Mouse (Mus musculus) megakaryocyte-erythroid progenitor cell, adult 5-6 weeks (primary cell): Measurements from ENCODE around the gene Olfr263. TPM values are rescaled to one million over a fixed set of nuclear protein-coding genes. Genes with fewer than 3 reads are reported as not detected.
"Not testable (repeated sequence)": the region's sequence is repeated elsewhere in the genome, so short reads cannot be mapped to it uniquely, and the experiment has no call there.

Experiments
- ATAC-seq: replicated peaks from 2 replicates; pipeline ENCODE4 v1.8.0; 2016; ENCODE audit warnings: mild to moderate bottlenecking, inconsistent platforms; ENCODE audit not compliant: severe bottlenecking, poor library complexity, low FRiP score, low TSS enrichment
- total RNA-seq, 2 experiments: library from RNA; stranded (forward) in 1 of 2; stranded (reverse) in 1 of 2; fragments of 200-1000, 215-1000 nt in 1 of 2; fragments of >200 nt in 1 of 2; fragmentation: Nextera tagmentation in 1 of 2; gene quantifications; 2 replicates each; pipeline ENCODE4 v1.2.3; 2014 to 2017

Olfr263 gene
- not detected in 2 replicates for total RNA-seq (2014; fragmentation: Nextera tagmentation)
- total RNA-seq (2017) = not detected in 2 replicates

DNA sequence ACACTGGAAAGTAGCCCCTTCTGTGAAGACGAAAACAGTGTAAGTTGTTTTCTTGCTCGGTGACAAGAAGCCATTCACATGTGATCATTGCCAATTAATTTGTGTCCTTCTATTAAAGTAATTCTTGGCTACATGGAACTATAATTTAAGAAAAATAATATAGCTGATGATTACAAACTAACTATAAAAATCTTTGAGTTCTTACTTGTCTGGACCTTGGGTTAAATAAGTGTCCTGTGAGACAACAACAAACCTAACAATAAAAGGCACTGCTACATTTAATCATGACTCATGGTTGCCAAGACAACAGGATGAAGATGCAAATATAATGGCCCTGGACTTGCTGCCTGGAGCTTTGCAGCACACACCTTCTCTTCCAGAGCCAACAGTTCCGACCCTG, at the start of gene Olfr263:
Olfr263 (plus strand) TSS at position 301 of the 400 bp plus-strand sequence.
- ATAC-seq = not testable (repeated sequence)

DNA sequence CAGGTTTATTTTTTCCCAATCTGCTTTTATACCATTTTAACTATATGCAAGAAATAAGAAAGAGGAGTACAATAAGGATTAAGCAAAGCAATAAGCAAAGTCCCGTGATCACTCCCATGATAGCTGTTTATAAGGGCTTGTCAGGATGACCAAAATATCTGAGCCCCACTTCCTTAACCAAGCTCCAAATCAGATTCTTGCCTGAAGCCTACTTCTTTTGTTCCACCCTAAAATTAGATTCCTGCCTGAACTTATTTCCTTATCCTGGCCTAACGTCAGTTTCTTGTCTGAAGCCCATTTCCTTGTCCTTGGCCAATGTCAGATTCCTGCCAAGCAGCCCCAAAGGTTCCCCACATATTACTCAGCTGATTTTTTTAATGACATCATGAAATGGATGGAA, 46.8 kb upstream of the Olfr263 start:
- ATAC-seq = no peak

DNA sequence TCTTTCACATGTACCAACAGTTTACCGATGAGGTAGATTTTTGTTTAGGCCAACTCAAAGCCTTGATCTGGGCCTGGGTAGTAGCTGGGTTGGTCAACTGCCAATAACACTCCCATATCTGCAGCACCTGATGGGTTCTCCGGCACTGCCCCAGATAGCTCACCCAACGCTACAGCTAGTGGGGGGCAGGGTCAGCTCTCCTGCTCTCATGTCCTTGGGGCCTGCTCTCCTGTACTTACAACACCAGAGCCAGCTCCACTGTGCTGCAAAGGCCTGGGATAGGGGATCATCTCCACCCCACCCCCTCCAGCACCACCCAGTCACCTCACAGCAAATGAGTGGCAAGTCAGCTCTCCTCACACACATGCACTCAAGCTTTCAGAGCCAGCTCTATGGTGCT, 19.7 kb upstream of the Olfr263 start:
- ATAC-seq = peak; percentile 47; the same call in 1 of the 2 replicates

GRCm38 (mm10) chr13:21110441-21110840, 19.0 kb upstream of the Olfr263 start:
- no peak for ATAC-seq

- ATAC-seq = not testable (repeated sequence)
Measured at GRCm38 (mm10) chr13:21111183-21111582, 18.3 kb upstream of the Olfr263 start, which contains the start of gene Olfr1369-ps1. Gene Olfr1369-ps1, plus strand, starts transcription at chr13:21111483.

DNA sequence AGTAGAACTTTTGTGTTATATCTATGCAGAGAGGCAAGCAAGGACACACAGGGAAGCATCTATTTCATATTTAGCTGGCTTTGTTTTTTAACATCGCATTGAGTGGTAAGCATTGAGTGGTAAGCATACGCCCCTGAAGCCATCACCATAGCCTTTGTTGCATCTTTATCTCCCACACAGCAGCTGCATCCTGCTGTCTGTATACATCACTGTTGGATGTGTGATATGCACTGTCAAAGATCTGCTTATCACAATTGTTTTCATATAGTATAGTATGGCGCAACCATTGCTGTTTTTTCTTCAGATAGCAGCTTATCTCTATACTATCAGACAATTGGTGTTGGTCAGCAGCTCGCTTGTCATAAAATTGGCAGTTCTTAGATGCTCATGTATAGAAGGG, 15.3 kb upstream of the Olfr263 start:
- ATAC-seq = peak; percentile 87

DNA sequence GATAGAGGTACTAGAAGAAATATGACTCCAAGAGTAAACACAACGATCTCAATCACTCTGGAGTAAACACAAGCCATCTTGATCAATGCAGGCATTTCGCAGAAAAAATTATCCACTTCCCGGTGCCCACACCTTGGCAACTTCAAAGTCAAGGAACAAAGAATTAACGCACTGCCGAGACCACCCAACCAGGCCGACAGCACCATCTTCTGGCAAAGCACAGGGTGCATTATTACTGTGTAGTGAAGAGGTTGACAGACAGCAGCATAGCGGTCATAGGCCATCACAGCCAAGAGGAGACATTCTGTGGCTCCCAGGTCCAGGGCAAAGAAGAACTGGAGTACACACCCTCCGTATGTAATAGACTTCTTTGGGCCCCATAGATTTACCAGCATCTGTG, 13.0 kb downstream of the Olfr263 start:
- ATAC-seq = 0 out of 2 replicates have a peak, but pooled peaks have one; percentile 30

DNA sequence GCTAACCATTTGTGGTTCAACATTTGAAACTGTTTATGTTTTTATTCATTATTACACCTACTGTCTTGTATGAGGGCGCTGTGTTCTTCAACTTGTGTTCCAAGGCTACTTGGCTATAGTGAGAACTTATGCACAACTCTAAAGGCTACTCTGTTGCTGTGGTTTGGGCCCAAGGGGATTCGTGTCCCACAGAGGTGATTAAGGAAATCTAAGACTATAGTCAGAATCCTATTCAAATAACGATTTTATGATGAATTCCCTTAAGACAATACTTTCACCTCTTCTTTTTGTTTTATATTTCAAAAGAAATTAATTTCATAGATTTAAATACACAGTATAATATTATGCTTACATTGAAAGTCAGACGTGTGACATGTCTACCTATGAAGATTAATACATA, 16.3 kb downstream of the Olfr263 start, which contains the start of gene Olfr1368:
Olfr1368 (minus strand) TSS at position 101 of the 400 bp plus-strand sequence.
- ATAC-seq = no peak

DNA sequence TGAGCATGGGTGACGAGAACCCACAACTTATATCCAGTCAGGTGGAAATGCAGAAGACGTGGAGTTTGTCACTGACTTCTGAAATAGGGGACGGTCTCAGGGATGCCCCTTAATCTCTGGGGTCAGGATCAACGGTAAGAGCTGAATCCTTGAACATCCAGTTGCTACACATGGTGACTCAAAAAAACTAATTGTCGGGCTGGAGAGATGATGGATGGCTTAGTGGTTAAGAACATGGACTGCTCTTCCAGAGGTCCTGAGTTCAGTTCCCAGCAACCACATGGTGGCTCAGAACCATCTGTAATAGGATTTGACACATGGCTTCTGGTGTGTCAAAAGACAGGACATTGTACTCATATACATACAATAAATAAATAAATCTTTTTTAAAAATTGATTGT, 26.4 kb downstream of the Olfr263 start:
- no peak for ATAC-seq

- no peak for ATAC-seq
Measured at GRCm38 (mm10) chr13:21158071-21158470, 28.6 kb downstream of the Olfr263 start.

DNA sequence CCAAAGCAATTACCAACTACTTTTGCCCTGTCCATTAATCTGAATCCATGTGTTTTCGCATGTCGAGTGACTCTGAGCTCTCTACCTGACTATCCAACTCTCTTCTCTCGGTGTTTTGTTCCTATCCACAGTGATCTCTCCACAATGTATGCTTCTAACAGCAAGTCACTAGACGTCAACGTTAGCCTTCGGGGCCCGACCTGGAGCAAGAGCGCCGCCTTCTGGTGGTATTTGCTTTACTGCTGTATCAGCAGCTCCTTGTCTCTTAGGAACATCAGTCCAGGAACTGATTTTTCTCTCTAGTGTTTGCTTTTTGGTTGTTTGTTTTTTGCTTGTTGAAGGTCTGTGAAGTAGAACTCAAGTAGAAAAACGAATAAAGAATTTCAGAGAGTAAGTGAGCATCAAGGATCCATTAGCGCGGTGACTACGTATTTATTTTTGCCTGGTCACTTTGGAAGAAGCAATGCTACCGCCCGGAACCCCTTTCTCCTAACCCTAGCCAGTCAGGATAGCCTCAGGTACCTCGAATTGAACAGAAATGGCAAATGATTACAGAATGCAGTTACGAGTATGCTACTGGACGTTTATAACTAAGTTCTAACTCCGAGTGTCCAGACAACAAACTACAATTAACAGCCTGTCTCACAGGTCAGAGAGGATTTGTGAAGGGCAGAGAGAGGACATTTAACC, 29.5 kb downstream of the Olfr263 start:
- peak; percentile 80 for ATAC-seq

- peak; percentile 57; the same call in 1 of the 2 replicates for ATAC-seq
Measured at GRCm38 (mm10) chr13:21159475-21159819, 30.0 kb downstream of the Olfr263 start.

- ATAC-seq = no peak
Measured at GRCm38 (mm10) chr13:21160041-21160511, 30.6 kb downstream of the Olfr263 start.

GRCm38 (mm10) chr13:21160657-21161590, 31.5 kb downstream of the Olfr263 start:
- peak; percentile 64 for ATAC-seq

- ATAC-seq = no peak
Measured at GRCm38 (mm10) chr13:21161591-21161990, 32.2 kb downstream of the Olfr263 start.

DNA sequence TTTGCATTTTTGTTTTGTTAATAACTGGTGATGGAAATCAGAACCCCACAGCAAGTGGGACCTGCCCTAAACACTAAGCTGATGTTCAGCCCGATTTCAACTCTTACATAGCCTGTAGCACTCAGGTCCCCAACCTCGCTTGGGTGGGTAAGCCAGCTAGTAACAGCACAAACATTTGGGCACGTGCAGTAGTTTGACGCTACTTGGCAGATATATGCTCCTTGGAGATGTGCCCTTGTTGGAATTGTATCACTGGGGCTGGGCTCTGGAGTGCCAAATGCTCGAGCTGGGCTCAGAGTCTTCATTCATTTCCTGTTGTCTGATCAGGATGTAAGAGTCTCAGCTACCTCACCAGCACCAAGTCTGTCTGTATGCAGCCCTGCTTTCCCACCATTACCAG, 33.2 kb downstream of the Olfr263 start:
- ATAC-seq = no peak

DNA sequence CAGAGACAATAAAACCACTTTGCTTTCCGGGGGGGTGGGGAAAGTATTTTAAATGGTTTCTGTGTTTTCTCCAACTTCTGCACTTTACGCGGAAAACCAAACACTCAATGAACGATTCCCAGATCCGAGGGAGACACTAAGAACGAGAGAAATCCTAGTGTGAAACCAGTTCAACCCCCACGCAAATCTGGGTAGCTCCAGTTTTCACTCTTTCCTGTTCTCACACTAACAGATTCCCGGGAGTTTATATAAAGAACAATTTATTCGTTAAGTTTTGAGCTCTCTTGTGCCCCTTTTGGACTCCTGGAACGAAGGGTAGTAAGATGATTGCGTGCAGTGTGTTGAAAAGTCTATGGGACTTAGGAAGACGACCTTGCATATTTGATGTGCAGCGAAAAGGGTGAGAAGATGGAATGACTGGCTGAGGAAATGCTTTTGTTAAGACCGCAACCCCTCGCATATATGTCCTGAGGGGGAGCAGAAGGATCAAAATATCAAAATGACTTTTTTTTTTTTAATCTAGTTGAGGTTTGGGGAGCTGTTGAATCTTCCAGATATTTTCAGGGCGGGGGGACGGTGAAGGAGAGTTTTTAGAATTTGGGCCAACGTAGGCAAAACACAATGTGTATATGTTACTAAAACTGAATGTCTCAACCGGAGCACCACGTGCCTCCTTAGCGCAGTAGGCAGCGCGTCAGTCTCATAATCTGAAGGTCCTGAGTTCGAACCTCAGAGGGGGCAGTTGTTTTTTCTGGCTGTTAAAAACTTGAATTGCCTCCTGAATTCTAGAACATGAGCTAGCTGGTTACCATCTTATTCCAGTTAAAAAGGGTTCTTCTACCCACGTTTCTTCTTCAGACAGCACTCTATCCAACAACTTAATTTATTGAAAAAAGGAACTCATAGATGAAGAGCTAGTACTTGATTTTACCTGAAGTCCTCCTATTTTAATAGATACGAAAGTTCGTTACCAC, 37.8 kb downstream of the Olfr263 start:
- ATAC-seq = 0 out of 2 replicates have a peak, but pooled peaks have one; percentile 16

DNA sequence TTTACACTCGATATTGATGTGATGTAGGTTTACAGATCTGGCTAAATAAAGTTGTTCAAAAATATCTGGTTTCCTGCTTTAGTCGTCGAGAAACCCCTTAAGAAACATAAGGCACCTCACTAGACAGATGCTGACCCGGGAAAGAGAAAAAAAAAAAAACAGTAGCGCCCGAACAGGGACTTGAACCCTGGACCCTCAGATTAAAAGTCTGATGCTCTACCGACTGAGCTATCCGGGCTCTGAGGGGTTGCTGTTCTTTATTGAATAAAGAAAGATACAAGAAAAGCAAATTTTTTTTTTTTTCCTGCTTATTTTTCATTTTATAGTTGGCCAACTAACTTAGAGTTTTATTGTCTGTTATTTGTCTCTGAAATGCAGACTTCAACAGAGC, 38.5 kb downstream of the Olfr263 start:
- no peak for ATAC-seq
